Mouse (Mus musculus) limb, embryonic 14.5 days (tissue): ENCODE data around the gene Clstn2. TPM values are rescaled to one million over a fixed set of nuclear protein-coding genes. Genes with fewer than 3 reads are reported as not detected.

Experiments
- ATAC-seq: fragments of 200-750 bp; cut with Nextera tagmentation; 2 replicates; pipeline ENCODE4 v1.8.0; 2017; ENCODE audit warnings: low read depth, moderate number of reproducible peaks, moderate TSS enrichment; ENCODE audit not compliant: low FRiP score
- DNase-seq: peaks from one replicate; pipeline ENCODE4 v3.0.0-alpha.2; 2015; ENCODE audit warnings: low spot score
- H3K27ac ChIP-seq: fragments of 300-500 bp; sonication (generic); replicated peaks from 2 replicates; pipeline ENCODE4 v1.5.1; 2014; ENCODE audit warnings: low read depth, mild to moderate bottlenecking, low read length, moderate library complexity, mixed read lengths
- H3K27me3 ChIP-seq: fragments of 300-500 bp; sonication (generic); 2 replicates; pipeline ENCODE4 v1.6.1; 2014; ENCODE audit warnings: low read length, mixed read lengths; ENCODE audit not compliant: control insufficient read depth, insufficient read depth
- H3K36me3 ChIP-seq: fragments of 300-500 bp; sonication (generic); 2 replicates; pipeline ENCODE4 v1.6.1; 2014; ENCODE audit warnings: mild to moderate bottlenecking, low read length, moderate library complexity, mixed read lengths; ENCODE audit not compliant: control insufficient read depth, insufficient read depth
- H3K4me1 ChIP-seq: fragments of 300-500 bp; sonication (generic); 2 replicates; pipeline ENCODE4 v1.6.1; 2014; ENCODE audit warnings: antibody characterized with exemption, low read length, mixed read lengths; ENCODE audit not compliant: control insufficient read depth, insufficient read depth
- H3K4me2 ChIP-seq: fragments of 300-500 bp; sonication (generic); replicated peaks from 2 replicates; pipeline ENCODE4 v1.6.1; 2014; ENCODE audit warnings: low read depth, mild to moderate bottlenecking, low read length, moderate library complexity; ENCODE audit not compliant: severe bottlenecking
- H3K4me3 ChIP-seq: fragments of 300-500 bp; sonication (generic); replicated peaks from 2 replicates; pipeline ENCODE4 v1.5.1; 2014; ENCODE audit warnings: low read length
- H3K9ac ChIP-seq: fragments of 300-500 bp; sonication (generic); 2 replicates; pipeline ENCODE4 v1.6.1; 2014; ENCODE audit warnings: mild to moderate bottlenecking, low read depth, low read length, moderate library complexity; ENCODE audit not compliant: severe bottlenecking
- H3K9me3 ChIP-seq: fragments of 300-500 bp; sonication (generic); 2 replicates; pipeline ENCODE4 v1.6.1; 2016; ENCODE audit warnings: low read length; ENCODE audit not compliant: control insufficient read depth
- POLR2A ChIP-seq: fragments of 200-500 bp; IDR thresholded peaks from 2 replicates; pipeline ENCODE4 v1.8.0; 2012; ENCODE audit warnings: inconsistent platforms, mild to moderate bottlenecking, moderate library complexity, borderline replicate concordance; ENCODE audit not compliant: insufficient read depth, insufficient read length; ENCODE audit errors: extremely low read depth
- WGBS: fragments of 180-500 bp; shearing (Covaris S2); extraction: QIAGEN DNeasy Blood & Tissue Kit; methylation state at CpG from one replicate; pipeline ENCODE4 v1.1.7; 2014; 5-methylcytosine and 5-hydroxymethylcytosine counted together
- polyA plus RNA-seq, 2 experiments: library from polyadenylated mRNA; depleted of rRNA in 1 of 2; stranded (reverse) in 1 of 2; unstranded in 1 of 2; fragments of >200 nt; fragmentation: Nextera tagmentation in 1 of 2; extraction: Ambion mirVana in 1 of 2; gene quantifications; 2 replicates each; pipeline versions ENCODE4 v1.2.1 to v1.2.3; 2012 to 2014

The Clstn2 gene
- polyA plus RNA-seq, 2 experiments = 4.1 to 8.4 TPM

- Histone ChIP-seq H3K4me2 (no peak overlapping the region), H3K4me1 (no peaks in the 10 kb centered on the region), H3K27ac (no peak overlapping the region), H3K4me3 (no peak overlapping the region), H3K36me3 (no peaks in the 10 kb centered on the region), H3K9me3 (no peaks in the 10 kb centered on the region), H3K9ac (no peak overlapping the region), H3K27me3 (no peaks in the 10 kb centered on the region)
- TF ChIP-seq POLR2A = no peak
- ATAC-seq (no peak), DNase-seq (no peak)
- WGBS = 71% methylated on average over 1 of the region's 1 CpGs
Measured at GRCm38 (mm10) chr9:97429885-97430449, 603.0 kb downstream of the Clstn2 start.

DNA sequence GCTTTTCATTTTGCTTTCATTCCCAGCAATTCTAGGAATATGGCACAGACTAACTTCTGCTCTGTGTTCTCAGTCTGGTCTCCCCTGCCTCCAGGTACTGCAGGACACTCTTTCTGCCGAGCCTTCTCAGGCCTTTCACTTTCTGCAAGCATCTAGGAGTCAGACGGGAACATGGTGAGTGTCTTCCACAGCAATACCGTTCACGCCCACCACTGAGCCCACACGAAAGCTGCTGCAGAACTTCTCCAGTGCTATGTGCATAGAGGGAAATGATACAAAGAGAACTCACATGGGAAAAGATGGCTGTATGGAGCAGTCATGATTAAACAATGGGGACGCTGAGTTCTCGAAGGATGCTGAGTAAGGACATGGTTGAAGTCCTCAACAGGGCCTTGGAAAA, 604.9 kb downstream of the Clstn2 start:
- H3K9ac ChIP-seq = no peak overlapping the region
- no peak for TF ChIP-seq POLR2A
- no peak for DNase-seq
- no peak overlapping the region for H3K4me2 ChIP-seq
- WGBS = 80% methylated on average over 7 of the region's 7 CpGs
- no peaks in the 10 kb centered on the region for H3K27me3 ChIP-seq
- H3K4me1 ChIP-seq = no peaks in the 10 kb centered on the region
- H3K9me3 ChIP-seq = no peaks in the 10 kb centered on the region
- no peaks in the 10 kb centered on the region for H3K36me3 ChIP-seq
- no peak for ATAC-seq
- H3K4me3 ChIP-seq = no peak overlapping the region
- H3K27ac ChIP-seq = no peak overlapping the region

DNA sequence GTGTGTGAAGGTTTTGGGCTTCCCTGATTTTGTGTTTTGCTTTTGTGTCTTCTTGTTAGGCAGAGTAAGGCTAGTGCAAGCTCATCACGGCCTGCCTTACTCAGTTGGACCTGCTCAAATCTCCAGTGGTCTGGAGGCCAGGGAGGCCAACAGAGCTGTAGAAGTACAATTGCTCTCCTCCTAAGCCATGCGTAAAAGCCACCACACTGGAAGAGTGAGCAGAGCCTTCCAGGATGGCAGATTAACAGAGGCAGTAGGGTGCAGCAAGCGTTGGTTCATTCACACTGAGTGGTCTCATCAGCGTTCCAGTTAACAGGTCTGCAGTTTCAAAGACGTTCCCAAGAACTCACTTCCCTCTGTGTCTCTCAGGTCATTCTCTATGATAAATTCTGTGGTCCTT, 612.1 kb downstream of the Clstn2 start:
- no peak overlapping the region for H3K9ac ChIP-seq
- no peak overlapping the region for H3K4me2 ChIP-seq
- DNase-seq = no peak
- no peaks in the 10 kb centered on the region for H3K4me1 ChIP-seq
- H3K36me3 ChIP-seq = no peaks in the 10 kb centered on the region
- no peak for TF ChIP-seq POLR2A
- no peak overlapping the region for H3K4me3 ChIP-seq
- H3K27ac ChIP-seq = no peak overlapping the region
- no peaks in the 10 kb centered on the region for H3K27me3 ChIP-seq
- H3K9me3 ChIP-seq = no peaks in the 10 kb centered on the region
- no peak for ATAC-seq
- WGBS = 45% methylated on average over 5 of the region's 5 CpGs

- Histone ChIP-seq H3K9ac (no peak overlapping the region), H3K9me3 (no peaks in the 10 kb centered on the region), H3K4me2 (no peak overlapping the region), H3K27ac (no peak overlapping the region), H3K4me1 (no peaks in the 10 kb centered on the region), H3K36me3 (no peaks in the 10 kb centered on the region), H3K27me3 (no peaks in the 10 kb centered on the region), H3K4me3 (no peak overlapping the region)
- 73% methylated on average over 6 of the region's 6 CpGs for WGBS
- TF ChIP-seq POLR2A = no peak
- DNase-seq = no peak
- ATAC-seq = no peak
Measured at GRCm38 (mm10) chr9:97414876-97415668, 617.9 kb downstream of the Clstn2 start.

DNA sequence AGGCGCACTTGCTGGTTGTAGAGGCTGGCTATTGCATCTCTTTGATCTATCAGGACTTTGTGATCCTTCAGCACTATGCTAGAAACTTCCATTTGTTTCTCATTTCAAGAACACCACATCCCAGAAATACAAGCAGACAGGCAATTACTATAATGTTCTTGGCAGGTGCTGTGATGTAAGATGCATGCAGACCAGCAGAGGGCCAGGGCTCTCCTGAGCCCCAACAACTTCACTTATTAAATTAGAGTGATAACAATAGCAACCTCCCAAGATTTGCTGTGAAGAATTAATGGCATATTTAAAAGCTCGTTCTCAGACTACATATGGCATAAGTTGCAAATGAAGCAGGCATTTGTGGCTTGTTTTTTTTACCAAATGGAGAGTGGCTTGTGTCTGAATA, 624.8 kb downstream of the Clstn2 start:
- no peaks in the 10 kb centered on the region for H3K36me3 ChIP-seq
- no peaks in the 10 kb centered on the region for H3K4me1 ChIP-seq
- H3K27me3 ChIP-seq = no peaks in the 10 kb centered on the region
- ATAC-seq (no peak), DNase-seq (no peak)
- H3K4me3 ChIP-seq = no peak overlapping the region
- TF ChIP-seq POLR2A = no peak
- H3K9ac ChIP-seq = no peak overlapping the region
- H3K27ac ChIP-seq = no peak overlapping the region
- 69% methylated on average over 2 of the region's 2 CpGs for WGBS
- H3K4me2 ChIP-seq = no peak overlapping the region
- H3K9me3 ChIP-seq = no peaks in the 10 kb centered on the region
